Mouse (Mus musculus): ENCODE results near the gene Slc25a23. TPM values are rescaled to one million over a fixed set of nuclear protein-coding genes. Genes with fewer than 3 reads are reported as not detected.

Gene Slc25a23
- polyA plus RNA-seq, 1 experiment from 2014 or later = 16.5 TPM

DNA sequence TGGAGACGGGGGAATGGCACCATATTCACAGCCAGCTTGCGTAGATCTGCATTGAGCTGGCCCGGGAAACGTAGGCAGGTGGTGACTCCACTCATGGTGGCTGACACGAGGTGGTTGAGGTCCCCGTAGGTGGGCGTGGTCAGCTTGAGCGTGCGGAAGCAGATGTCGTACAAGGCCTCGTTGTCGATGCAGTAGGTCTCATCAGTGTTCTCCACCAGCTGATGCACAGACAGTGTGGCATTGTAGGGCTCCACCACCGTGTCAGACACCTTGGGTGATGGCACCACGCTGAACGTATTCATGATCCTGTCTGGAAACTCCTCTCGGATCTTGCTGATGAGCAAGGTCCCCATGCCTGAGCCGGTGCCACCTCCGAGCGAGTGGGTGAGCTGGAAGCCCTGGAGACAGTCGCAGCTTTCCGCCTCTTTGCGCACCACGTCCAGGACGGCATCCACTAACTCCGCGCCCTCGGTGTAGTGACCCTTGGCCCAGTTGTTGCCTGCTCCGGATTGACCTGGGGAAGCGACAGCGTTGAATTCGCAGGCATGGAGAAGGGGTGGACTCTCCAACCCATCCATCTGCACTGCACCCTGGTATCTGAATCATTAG lies 21.7 kb upstream of the Slc25a23 start:
- Histone ChIP-seq H3K27me3 (ENCODE audit: control insufficient read depth, insufficient read depth, low read length) (no peaks in the 10 kb centered on the region), H3K4me3 (ENCODE audit: low read depth, low read length) (no peak overlapping the region), H3K4me1 (ENCODE audit: control insufficient read depth, insufficient read depth, low read length) (0 out of 2 replicates have a peak, but pooled peaks cover 2% of the 10 kb centered on the region), H3K4me2 (no peak overlapping the region), H3K36me3 (ENCODE audit: control insufficient read depth, insufficient read depth, low read length) (peaks cover 7% of the 10 kb centered on the region; the same call in 1 of the 2 replicates), H3K9ac (ENCODE audit: low read length) (no peak overlapping the region), H3K9me3 (ENCODE audit: control insufficient read depth, low read length) (no peaks in the 10 kb centered on the region), H3K27ac (ENCODE audit: low read depth, low read length) (no peak overlapping the region)
- DNase-seq (ENCODE audit: low spot score, missing footprints) (no peak), ATAC-seq (ENCODE audit: low FRiP score) (no peak)
- WGBS = 95% methylated on average over 31 of the region's 31 CpGs

DNA sequence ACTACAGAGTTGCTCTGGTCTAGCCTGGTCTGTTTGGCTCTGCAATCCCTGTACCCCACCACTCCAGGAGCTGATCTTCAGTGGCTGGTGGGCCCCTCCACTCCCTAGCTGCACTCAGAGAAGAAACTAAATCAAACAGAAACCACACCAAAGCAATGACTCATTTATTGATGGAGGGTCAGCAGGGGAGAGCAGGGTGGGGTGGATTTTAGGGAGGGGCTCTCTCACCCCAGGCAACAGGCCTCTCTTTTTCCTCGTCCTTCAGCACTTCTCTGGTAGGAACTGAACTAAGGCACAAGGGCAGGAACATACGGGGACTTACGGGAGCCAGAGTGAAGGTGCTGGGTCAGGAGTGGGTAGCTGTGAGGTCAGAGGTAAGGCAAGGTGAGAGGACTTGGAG lies 20.3 kb upstream of the Slc25a23 start:
- no peaks in the 10 kb centered on the region for H3K27me3 ChIP-seq (ENCODE audit: control insufficient read depth, insufficient read depth, low read length)
- 78% methylated on average over 3 of the region's 3 CpGs for WGBS
- no peak overlapping the region for H3K9ac ChIP-seq (ENCODE audit: low read length)
- 0 out of 2 replicates have a peak, but pooled peaks cover 2% of the 10 kb centered on the region for H3K4me1 ChIP-seq (ENCODE audit: control insufficient read depth, insufficient read depth, low read length)
- peaks cover 7% of the 10 kb centered on the region; the same call in 1 of the 2 replicates for H3K36me3 ChIP-seq (ENCODE audit: control insufficient read depth, insufficient read depth, low read length)
- H3K9me3 ChIP-seq (ENCODE audit: control insufficient read depth, low read length) = no peaks in the 10 kb centered on the region
- ATAC-seq (ENCODE audit: low FRiP score) = no peak
- DNase-seq (ENCODE audit: low spot score, missing footprints) = no peak
- H3K27ac ChIP-seq (ENCODE audit: low read depth, low read length) = no peak overlapping the region
- H3K4me2 ChIP-seq = no peak overlapping the region
- no peak overlapping the region for H3K4me3 ChIP-seq (ENCODE audit: low read depth, low read length)

- Histone ChIP-seq H3K4me2 (no peak within 1 kb of the TSS), H3K9ac (ENCODE audit: low read length) (no peak within 1 kb of the TSS), H3K27me3 (ENCODE audit: control insufficient read depth, insufficient read depth, low read length) (no peaks in the 10 kb centered on the region), H3K9me3 (ENCODE audit: control insufficient read depth, low read length) (no peaks in the 10 kb centered on the region), H3K4me1 (ENCODE audit: control insufficient read depth, insufficient read depth, low read length) (no peaks in the 10 kb centered on the region), H3K27ac (ENCODE audit: low read depth, low read length) (no peak within 1 kb of the TSS), H3K4me3 (ENCODE audit: low read depth, low read length) (no peak within 1 kb of the TSS), H3K36me3 (ENCODE audit: control insufficient read depth, insufficient read depth, low read length) (peaks cover 7% of the 10 kb centered on the region; the same call in 1 of the 2 replicates)
- 59% methylated on average over 6 of the region's 6 CpGs for WGBS
- ATAC-seq (ENCODE audit: low FRiP score) = peak; percentile 23; the same call in 1 of the 2 replicates
- DNase-seq (ENCODE audit: low spot score, missing footprints) = no peak
These were observed 18.7 kb upstream of the Slc25a23 start, which contains the start of gene Dennd1c for GRCm38 (mm10) chr17:57078336-57078735. Gene Dennd1c (minus strand): TSS chr17:57078514.

- Histone ChIP-seq H3K4me1 (ENCODE audit: control insufficient read depth, insufficient read depth, low read length) (no peaks in the 10 kb centered on the region), H3K9ac (ENCODE audit: low read length) (no peak overlapping the region), H3K36me3 (ENCODE audit: control insufficient read depth, insufficient read depth, low read length) (peaks cover 7% of the 10 kb centered on the region; the same call in 1 of the 2 replicates), H3K4me2 (no peak overlapping the region), H3K9me3 (ENCODE audit: control insufficient read depth, low read length) (no peaks in the 10 kb centered on the region), H3K27ac (ENCODE audit: low read depth, low read length) (no peak overlapping the region), H3K4me3 (ENCODE audit: low read depth, low read length) (no peak overlapping the region), H3K27me3 (ENCODE audit: control insufficient read depth, insufficient read depth, low read length) (no peaks in the 10 kb centered on the region; the same call in 1 of the 2 replicates)
- no peak for ATAC-seq (ENCODE audit: low FRiP score)
- DNase-seq (ENCODE audit: low spot score, missing footprints) = no peak
- 58% methylated on average over 3 of the region's 3 CpGs for WGBS
These were observed 17.3 kb upstream of the Slc25a23 start for GRCm38 (mm10) chr17:57076916-57077315.

- Histone ChIP-seq H3K9me3 (ENCODE audit: control insufficient read depth, low read length) (no peaks in the 10 kb centered on the region), H3K4me2 (peak overlapping the region; percentile 28), H3K4me3 (ENCODE audit: low read depth, low read length) (0 out of 2 replicates have a peak overlapping the region, but pooled peaks have one; percentile 9), H3K27me3 (ENCODE audit: control insufficient read depth, insufficient read depth, low read length) (no peaks in the 10 kb centered on the region; the same call in 1 of the 2 replicates), H3K36me3 (ENCODE audit: control insufficient read depth, insufficient read depth, low read length) (no peaks in the 10 kb centered on the region), H3K4me1 (ENCODE audit: control insufficient read depth, insufficient read depth, low read length) (no peaks in the 10 kb centered on the region; the same call in 1 of the 2 replicates), H3K9ac (ENCODE audit: low read length) (no peak overlapping the region; the same call in 1 of the 2 replicates), H3K27ac (ENCODE audit: low read depth, low read length) (no peak overlapping the region)
- WGBS = 4% methylated on average over 11 of the region's 11 CpGs
- peak; percentile 88 for DNase-seq (ENCODE audit: low spot score, missing footprints)
- peak; percentile 71 for ATAC-seq (ENCODE audit: low FRiP score)
These were observed 11.0 kb upstream of the Slc25a23 start for GRCm38 (mm10) chr17:57070699-57071098.

DNA sequence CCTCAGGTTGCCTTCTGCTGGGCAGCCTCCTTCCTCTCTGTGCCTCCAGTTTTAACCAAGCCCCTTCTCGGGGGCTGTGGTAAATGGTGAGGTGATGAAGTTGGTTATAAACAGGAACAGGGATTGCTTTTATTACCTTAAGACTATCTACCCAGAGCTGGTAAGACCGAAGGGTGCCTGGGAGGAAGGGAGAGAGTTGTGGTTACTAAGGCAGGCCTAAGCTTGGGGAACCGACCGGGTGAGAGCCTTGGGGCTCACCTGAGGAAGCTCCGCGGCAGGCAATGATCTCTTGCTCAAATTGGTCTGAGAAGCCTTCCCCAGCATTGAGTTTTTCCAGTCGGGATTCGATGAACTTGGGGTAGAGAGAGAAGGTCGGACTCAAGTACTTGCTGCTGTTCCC lies 10.6 kb upstream of the Slc25a23 start:
- DNase-seq (ENCODE audit: low spot score, missing footprints) = no peak
- ATAC-seq (ENCODE audit: low FRiP score) = no peak
- Histone ChIP-seq H3K27ac (ENCODE audit: low read depth, low read length) (no peak overlapping the region), H3K36me3 (ENCODE audit: control insufficient read depth, insufficient read depth, low read length) (no peaks in the 10 kb centered on the region), H3K9me3 (ENCODE audit: control insufficient read depth, low read length) (no peaks in the 10 kb centered on the region), H3K27me3 (ENCODE audit: control insufficient read depth, insufficient read depth, low read length) (no peaks in the 10 kb centered on the region; the same call in 1 of the 2 replicates), H3K9ac (ENCODE audit: low read length) (peak overlapping the region; percentile 47), H3K4me2 (peak overlapping the region; percentile 28), H3K4me3 (ENCODE audit: low read depth, low read length) (0 out of 2 replicates have a peak overlapping the region, but pooled peaks have one; percentile 9), H3K4me1 (ENCODE audit: control insufficient read depth, insufficient read depth, low read length) (no peaks in the 10 kb centered on the region; the same call in 1 of the 2 replicates)
- WGBS = 13% methylated on average over 9 of the region's 9 CpGs

DNA sequence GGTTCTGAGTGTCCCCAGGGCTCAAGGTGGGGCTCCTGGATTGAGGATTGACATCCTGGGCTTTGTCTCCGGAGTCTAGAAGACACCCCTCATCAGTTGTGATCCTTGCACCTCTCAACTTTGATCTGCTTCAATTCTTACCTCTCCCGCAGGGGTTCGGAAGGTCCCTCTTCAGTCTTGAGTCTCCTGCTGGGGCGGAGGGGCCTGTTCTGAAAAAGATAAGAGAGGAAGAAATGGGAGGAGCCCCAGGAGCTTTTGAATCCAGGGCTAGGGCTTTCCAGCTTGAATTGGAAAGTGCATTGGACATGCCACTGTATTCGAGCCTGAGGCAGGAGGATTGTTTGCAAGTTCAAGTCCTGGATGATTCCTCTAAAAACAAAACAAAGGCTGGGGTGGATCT lies 7.2 kb upstream of the Slc25a23 start:
- Histone ChIP-seq H3K4me2 (no peak overlapping the region), H3K27ac (ENCODE audit: low read depth, low read length) (no peak overlapping the region), H3K9me3 (ENCODE audit: control insufficient read depth, low read length) (no peaks in the 10 kb centered on the region), H3K27me3 (ENCODE audit: control insufficient read depth, insufficient read depth, low read length) (peaks cover 17% of the 10 kb centered on the region), H3K4me1 (ENCODE audit: control insufficient read depth, insufficient read depth, low read length) (peaks cover 4% of the 10 kb centered on the region), H3K36me3 (ENCODE audit: control insufficient read depth, insufficient read depth, low read length) (no peaks in the 10 kb centered on the region), H3K4me3 (ENCODE audit: low read depth, low read length) (no peak overlapping the region), H3K9ac (ENCODE audit: low read length) (no peak overlapping the region)
- no peak for DNase-seq (ENCODE audit: low spot score, missing footprints)
- WGBS = 64% methylated on average over 5 of the region's 5 CpGs
- no peak for ATAC-seq (ENCODE audit: low FRiP score)

DNA sequence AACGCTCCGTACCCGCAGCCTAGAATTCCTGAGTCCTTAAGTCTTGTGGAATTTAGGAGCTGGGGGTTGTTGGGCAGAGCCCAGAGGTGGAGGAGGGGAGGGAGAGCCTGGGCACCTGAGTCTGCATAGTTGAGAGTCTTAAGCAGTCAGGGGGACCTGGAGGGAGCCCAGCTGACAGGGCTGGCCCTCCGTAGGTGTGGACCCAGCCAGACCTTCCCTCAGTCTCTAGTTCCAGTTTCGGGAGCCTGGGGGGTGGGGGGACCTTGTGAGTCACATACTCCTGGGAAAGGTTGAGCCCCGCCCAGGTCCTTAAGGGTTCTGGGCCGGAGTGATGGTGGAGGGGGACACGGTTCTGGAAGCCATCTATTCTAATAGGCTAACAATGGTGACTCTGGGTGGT lies 3.4 kb upstream of the Slc25a23 start:
- 9% methylated on average over 8 of the region's 8 CpGs for WGBS
- peaks cover 27% of the 10 kb centered on the region for H3K27me3 ChIP-seq (ENCODE audit: control insufficient read depth, insufficient read depth, low read length)
- no peak for ATAC-seq (ENCODE audit: low FRiP score)
- no peaks in the 10 kb centered on the region for H3K9me3 ChIP-seq (ENCODE audit: control insufficient read depth, low read length)
- no peak overlapping the region for H3K4me3 ChIP-seq (ENCODE audit: low read depth, low read length)
- peaks cover 15% of the 10 kb centered on the region for H3K4me1 ChIP-seq (ENCODE audit: control insufficient read depth, insufficient read depth, low read length)
- no peak for DNase-seq (ENCODE audit: low spot score, missing footprints)
- no peak overlapping the region for H3K4me2 ChIP-seq
- H3K27ac ChIP-seq (ENCODE audit: low read depth, low read length) = no peak overlapping the region
- H3K9ac ChIP-seq (ENCODE audit: low read length) = no peak overlapping the region
- no peaks in the 10 kb centered on the region for H3K36me3 ChIP-seq (ENCODE audit: control insufficient read depth, insufficient read depth, low read length)

DNA sequence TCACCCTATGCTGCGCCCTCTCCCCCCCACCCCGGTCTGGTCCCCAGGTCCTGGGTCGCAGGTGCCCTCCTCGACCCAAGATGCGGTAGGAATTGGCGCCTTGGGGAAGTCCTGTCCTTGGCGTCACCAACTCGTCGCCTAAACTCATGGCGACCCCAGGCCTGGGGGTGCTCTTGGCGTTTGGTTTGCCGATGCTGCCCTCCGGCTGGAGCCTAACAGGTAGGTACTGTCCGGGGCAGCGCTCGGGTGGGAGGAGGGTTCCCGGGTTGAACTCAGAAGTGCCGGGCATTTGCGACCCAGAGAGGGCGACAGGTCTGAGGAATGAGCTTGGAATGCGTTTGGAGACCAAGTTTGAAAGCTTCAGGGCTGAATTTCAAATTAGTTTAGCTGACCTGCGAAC lies 2.9 kb upstream of the Slc25a23 start:
- H3K4me3 ChIP-seq (ENCODE audit: low read depth, low read length) = peak overlapping the region; percentile 23
- peak overlapping the region; percentile 36 for H3K4me2 ChIP-seq
- H3K36me3 ChIP-seq (ENCODE audit: control insufficient read depth, insufficient read depth, low read length) = no peaks in the 10 kb centered on the region
- ATAC-seq (ENCODE audit: low FRiP score) = no peak
- H3K9me3 ChIP-seq (ENCODE audit: control insufficient read depth, low read length) = no peaks in the 10 kb centered on the region
- peaks cover 27% of the 10 kb centered on the region for H3K27me3 ChIP-seq (ENCODE audit: control insufficient read depth, insufficient read depth, low read length)
- 1% methylated on average over 22 of the region's 22 CpGs for WGBS
- no peak overlapping the region for H3K9ac ChIP-seq (ENCODE audit: low read length)
- peaks cover 15% of the 10 kb centered on the region for H3K4me1 ChIP-seq (ENCODE audit: control insufficient read depth, insufficient read depth, low read length)
- H3K27ac ChIP-seq (ENCODE audit: low read depth, low read length) = no peak overlapping the region
- DNase-seq (ENCODE audit: low spot score, missing footprints) = no peak

All from midbrain, embryonic 11.5 days (tissue).